Mouse (Mus musculus) forebrain, embryonic 11.5 days (tissue): ENCODE results near the gene Dhx57. TPM values are rescaled to one million over a fixed set of nuclear protein-coding genes. Genes with fewer than 3 reads are reported as not detected.

Experiments used
- ATAC-seq: fragments of 200-750 bp; cut with Nextera tagmentation; replicated peaks from 2 replicates; pipeline ENCODE4 v1.8.0; 2017; ENCODE audit warnings: moderate TSS enrichment; ENCODE audit not compliant: low FRiP score
- DNase-seq: peaks from one replicate; pipeline ENCODE4 v3.0.0-alpha.2; 2017; ENCODE audit warnings: low spot score
- H3K27ac ChIP-seq: fragments of 300-500 bp; sonication (generic); 2 replicates; pipeline ENCODE4 v1.5.1; 2014; ENCODE audit warnings: low read depth, low read length
- H3K27me3 ChIP-seq: fragments of 300-500 bp; sonication (generic); 2 replicates; pipeline ENCODE4 v1.6.1; 2014; ENCODE audit warnings: mild to moderate bottlenecking, low read length, mixed read lengths; ENCODE audit not compliant: control insufficient read depth, insufficient read depth
- H3K36me3 ChIP-seq: fragments of 300-500 bp; sonication (generic); 2 replicates; pipeline ENCODE4 v1.6.1; 2014; ENCODE audit warnings: mild to moderate bottlenecking, low read length, moderate library complexity, mixed read lengths; ENCODE audit not compliant: control insufficient read depth, insufficient read depth
- H3K4me1 ChIP-seq: fragments of 300-500 bp; sonication (generic); replicated peaks from 2 replicates; pipeline ENCODE4 v1.6.1; 2014; ENCODE audit warnings: low read length, mixed read lengths; ENCODE audit not compliant: control insufficient read depth, insufficient read depth
- H3K4me2 ChIP-seq: fragments of 300-500 bp; sonication (generic); 2 replicates; pipeline ENCODE4 v1.6.1; 2014; ENCODE audit warnings: low read depth, mild to moderate bottlenecking, low read length, moderate library complexity, mixed read lengths; ENCODE audit not compliant: severe bottlenecking
- H3K4me3 ChIP-seq: fragments of 300-500 bp; sonication (generic); 2 replicates; pipeline ENCODE4 v1.5.1; 2014; ENCODE audit warnings: low read depth, low read length
- H3K9ac ChIP-seq: fragments of 300-500 bp; sonication (generic); 2 replicates; pipeline ENCODE4 v1.6.1; 2014; ENCODE audit warnings: low read length
- H3K9me3 ChIP-seq: fragments of 300-500 bp; sonication (generic); 2 replicates; pipeline ENCODE4 v1.6.1; 2016; ENCODE audit warnings: low read length, mixed read lengths; ENCODE audit not compliant: control insufficient read depth
- WGBS: fragments of 180-500 bp; shearing (Covaris S2); extraction: QIAGEN DNeasy Blood & Tissue Kit; methylation state at CpG from one replicate; pipeline ENCODE4 v1.1.7; 2014; 5-methylcytosine and 5-hydroxymethylcytosine counted together
- polyA plus RNA-seq: library from polyadenylated mRNA; unstranded; fragments of >200 nt; fragmentation: Nextera tagmentation; extraction: Ambion mirVana; gene quantifications from 2 replicates; pipeline ENCODE4 v1.2.1, GENCODE M21; 2014

Gene Dhx57
- polyA plus RNA-seq, 1 experiment from 2014 or later = 21.8 TPM

DNA sequence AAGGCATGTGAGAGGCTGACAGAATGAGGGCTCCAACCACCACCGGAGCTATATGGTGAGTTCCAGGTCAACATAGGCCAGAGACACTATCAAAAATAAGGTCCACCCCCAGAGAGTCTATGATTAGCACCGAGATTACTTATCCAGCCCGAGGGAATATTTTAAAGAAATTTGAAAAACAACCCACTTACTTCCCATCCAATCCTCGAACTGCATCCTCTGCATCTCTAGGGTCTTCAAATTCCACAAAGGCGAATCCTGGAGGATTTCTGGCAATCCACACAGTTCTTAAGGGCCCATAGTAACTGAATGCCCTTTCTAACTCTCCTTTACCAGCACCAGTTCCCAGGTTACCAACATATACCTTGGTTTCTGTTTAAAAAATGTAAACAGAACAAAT is 84.6 kb downstream of the Dhx57 start:
- Histone ChIP-seq H3K27ac (no peak overlapping the region), H3K9me3 (no peaks in the 10 kb centered on the region), H3K27me3 (no peaks in the 10 kb centered on the region), H3K4me1 (peaks cover 4% of the 10 kb centered on the region; the same call in 1 of the 2 replicates), H3K4me3 (peak overlapping the region; percentile 98), H3K9ac (peak overlapping the region; percentile 98), H3K4me2 (peak overlapping the region; percentile 88), H3K36me3 (peaks cover 13% of the 10 kb centered on the region; the same call in 1 of the 2 replicates)
- 51% methylated on average over 5 of the region's 5 CpGs for WGBS
- no peak for DNase-seq
- no peak for ATAC-seq

DNA sequence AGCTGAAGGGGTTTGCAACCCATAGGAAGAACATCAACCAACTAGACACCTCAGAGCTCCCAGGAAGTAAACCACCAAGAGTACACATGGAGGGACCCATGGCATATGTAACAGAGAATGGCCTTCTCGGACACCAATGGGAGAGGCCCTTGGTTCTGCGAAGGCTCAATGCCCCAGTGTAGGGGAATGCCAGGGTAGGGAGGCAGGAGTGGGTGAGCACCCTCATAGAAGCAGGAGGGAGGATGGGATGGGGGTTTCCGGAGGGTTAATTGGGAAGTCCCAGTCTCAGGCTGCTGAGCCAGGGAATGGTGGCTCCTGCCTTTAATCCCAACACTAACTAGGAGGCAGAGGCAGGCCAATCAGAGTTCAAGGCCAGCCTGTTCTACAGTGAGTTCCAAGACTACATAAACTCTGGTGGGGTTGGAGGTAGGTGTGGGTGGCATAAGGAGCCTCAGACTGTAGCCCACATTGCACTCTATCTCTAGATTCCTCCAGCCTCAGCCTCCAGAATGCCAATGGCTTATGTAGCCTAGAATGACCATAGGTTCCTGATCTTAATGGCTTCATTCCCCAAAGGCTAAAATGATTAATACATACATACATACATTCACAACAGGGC is 91.0 kb downstream of the Dhx57 start:
- WGBS = 85% methylated on average over 3 of the region's 3 CpGs
- ATAC-seq = peak; percentile 56
- H3K27ac ChIP-seq = no peak overlapping the region
- peaks cover 14% of the 10 kb centered on the region; the same call in 1 of the 2 replicates for H3K36me3 ChIP-seq
- H3K27me3 ChIP-seq = no peaks in the 10 kb centered on the region
- H3K4me1 ChIP-seq = no peaks in the 10 kb centered on the region
- no peaks in the 10 kb centered on the region for H3K9me3 ChIP-seq
- no peak overlapping the region for H3K4me3 ChIP-seq
- H3K4me2 ChIP-seq = no peak overlapping the region
- no peak overlapping the region for H3K9ac ChIP-seq
- no peak for DNase-seq

GRCm38 (mm10) chr17:80193075-80193474 is 97.2 kb downstream of the Dhx57 start:
- no peak overlapping the region for H3K27ac ChIP-seq
- H3K4me2 ChIP-seq = no peak overlapping the region
- DNase-seq = no peak
- no peak for ATAC-seq
- no peak overlapping the region for H3K9ac ChIP-seq
- H3K36me3 ChIP-seq = no peaks in the 10 kb centered on the region; the same call in 1 of the 2 replicates
- H3K4me3 ChIP-seq = no peak overlapping the region
- no peaks in the 10 kb centered on the region for H3K9me3 ChIP-seq
- H3K27me3 ChIP-seq = no peaks in the 10 kb centered on the region
- WGBS = 71% methylated on average over 5 of the region's 5 CpGs
- H3K4me1 ChIP-seq = no peaks in the 10 kb centered on the region

Other genes with a start within 250 kb of the Dhx57 start
- 127 TPM in 2 replicates for gene Hnrnpll, start 228.1 kb downstream of the Dhx57 start, polyA plus RNA-seq
- 11.2 and 12.5 TPM in 2 replicates for gene Galm, start 163.0 kb downstream of the Dhx57 start, polyA plus RNA-seq
- gene Srsf7, start 83.2 kb downstream of the Dhx57 start, polyA plus RNA-seq = 841 and 893 TPM in 2 replicates
- gene Ttc39d, start 83.0 kb downstream of the Dhx57 start, polyA plus RNA-seq = 0.07 TPM in 1 of 2 replicates, not detected in the other
- gene Gemin6, start 66.0 kb downstream of the Dhx57 start, polyA plus RNA-seq = 51.6 and 53.9 TPM in 2 replicates
- gene Morn2, start 273 bp downstream of the Dhx57 start, polyA plus RNA-seq = 43.1 and 44.1 TPM in 2 replicates
- gene Arhgef33, start 16.9 kb upstream of the Dhx57 start, polyA plus RNA-seq = 0.21 and 1.4 TPM in 2 replicates
- 2.3 TPM in 1 of 2 replicates, not detected in the other for gene Gm10190, start 83.1 kb upstream of the Dhx57 start, polyA plus RNA-seq
- gene Sos1, start 190.0 kb upstream of the Dhx57 start, polyA plus RNA-seq = 8.8 and 11.0 TPM in 2 replicates